Mouse (Mus musculus) A20 (cell line): Measurements from ENCODE around the gene Crtac1.

ENCODE experiments used
- DNase-seq: peaks from one replicate; pipeline ENCODE4 v3.0.0-alpha.2; 2011; ENCODE audit warnings: low read depth, low spot score

Gene Crtac1

GRCm38 (mm10) chr19:42238341-42238715 lies 193.3 kb downstream of the Crtac1 start:
- no peak for DNase-seq

GRCm38 (mm10) chr19:42237602-42238340 lies 193.8 kb downstream of the Crtac1 start:
- DNase-seq, result no peak
